Mouse (Mus musculus): Measurements from ENCODE around the gene Cep162. TPM values are rescaled to one million over a fixed set of nuclear protein-coding genes. Genes with fewer than 3 reads are reported as not detected.

Cep162 gene
- polyA plus RNA-seq, 1 experiment from 2014 or later, result 7.8 TPM

- 69% methylated on average over 6 of the region's 6 CpGs for WGBS
- no peaks in the 10 kb centered on the region for H3K27me3 ChIP-seq (replicated peaks; ENCODE audit: control insufficient read depth, insufficient read depth, low read length)
- H3K4me3 ChIP-seq (replicated peaks; ENCODE audit: low read length), result no peak overlapping the region
- no peak overlapping the region for H3K9ac ChIP-seq (replicated peaks; ENCODE audit: low read depth, low read length)
- no peaks in the 10 kb centered on the region for H3K4me1 ChIP-seq (replicated peaks; ENCODE audit: control insufficient read depth, insufficient read depth, low read length)
- H3K36me3 ChIP-seq (ENCODE audit: control insufficient read depth, insufficient read depth), result peaks cover 12% of the 10 kb centered on the region; the same call in 1 of the 2 replicates
- no peak for ATAC-seq
- H3K27ac ChIP-seq (ENCODE audit: low read length), result no peak overlapping the region
- H3K9me3 ChIP-seq (ENCODE audit: control insufficient read depth, low read length), result no peaks in the 10 kb centered on the region
- H3K4me2 ChIP-seq (ENCODE audit: low read length), result no peak overlapping the region
These were observed 52.9 kb downstream of the Cep162 start for GRCm38 (mm10) chr9:87202431-87202830.

- H3K4me3 ChIP-seq (replicated peaks; ENCODE audit: low read length), result no peak overlapping the region
- H3K36me3 ChIP-seq (ENCODE audit: control insufficient read depth, insufficient read depth), result peaks cover 16% of the 10 kb centered on the region; the same call in 1 of the 2 replicates
- no peak overlapping the region for H3K4me2 ChIP-seq (ENCODE audit: low read length)
- H3K27me3 ChIP-seq (replicated peaks; ENCODE audit: control insufficient read depth, insufficient read depth, low read length), result no peaks in the 10 kb centered on the region
- H3K4me1 ChIP-seq (replicated peaks; ENCODE audit: control insufficient read depth, insufficient read depth, low read length), result no peaks in the 10 kb centered on the region
- no peak overlapping the region for H3K27ac ChIP-seq (ENCODE audit: low read length)
- 96% methylated on average over 4 of the region's 4 CpGs for WGBS
- no peaks in the 10 kb centered on the region for H3K9me3 ChIP-seq (ENCODE audit: control insufficient read depth, low read length)
- no peak for ATAC-seq
- H3K9ac ChIP-seq (replicated peaks; ENCODE audit: low read depth, low read length), result no peak overlapping the region
These were observed 54.4 kb downstream of the Cep162 start for GRCm38 (mm10) chr9:87200919-87201318.

GRCm38 (mm10) chr9:87200426-87200825 lies 54.9 kb downstream of the Cep162 start:
- Histone ChIP-seq H3K4me3 (replicated peaks; ENCODE audit: low read length) (no peak overlapping the region), H3K36me3 (ENCODE audit: control insufficient read depth, insufficient read depth) (peaks cover 16% of the 10 kb centered on the region; the same call in 1 of the 2 replicates), H3K4me1 (replicated peaks; ENCODE audit: control insufficient read depth, insufficient read depth, low read length) (no peaks in the 10 kb centered on the region), H3K27ac (ENCODE audit: low read length) (no peak overlapping the region), H3K4me2 (ENCODE audit: low read length) (no peak overlapping the region), H3K9me3 (ENCODE audit: control insufficient read depth, low read length) (no peaks in the 10 kb centered on the region), H3K27me3 (replicated peaks; ENCODE audit: control insufficient read depth, insufficient read depth, low read length) (no peaks in the 10 kb centered on the region), H3K9ac (replicated peaks; ENCODE audit: low read depth, low read length) (no peak overlapping the region)
- no peak for ATAC-seq
- 88% methylated on average over 5 of the region's 5 CpGs for WGBS

GRCm38 (mm10) chr9:87198036-87198435 lies 57.3 kb downstream of the Cep162 start:
- no peak overlapping the region for H3K9ac ChIP-seq (replicated peaks; ENCODE audit: low read depth, low read length)
- no peak overlapping the region for H3K27ac ChIP-seq (ENCODE audit: low read length)
- no peak overlapping the region for H3K4me3 ChIP-seq (replicated peaks; ENCODE audit: low read length)
- no peak overlapping the region for H3K4me2 ChIP-seq (ENCODE audit: low read length)
- H3K4me1 ChIP-seq (replicated peaks; ENCODE audit: control insufficient read depth, insufficient read depth, low read length), result no peaks in the 10 kb centered on the region
- no peaks in the 10 kb centered on the region for H3K27me3 ChIP-seq (replicated peaks; ENCODE audit: control insufficient read depth, insufficient read depth, low read length)
- H3K36me3 ChIP-seq (ENCODE audit: control insufficient read depth, insufficient read depth), result peaks cover 10% of the 10 kb centered on the region
- no peaks in the 10 kb centered on the region for H3K9me3 ChIP-seq (ENCODE audit: control insufficient read depth, low read length)
- no peak for ATAC-seq
- 92% methylated on average over 6 of the region's 6 CpGs for WGBS

GRCm38 (mm10) chr9:87197277-87197676 lies 58.1 kb downstream of the Cep162 start:
- Histone ChIP-seq H3K4me3 (replicated peaks; ENCODE audit: low read length) (no peak overlapping the region), H3K4me1 (replicated peaks; ENCODE audit: control insufficient read depth, insufficient read depth, low read length) (no peaks in the 10 kb centered on the region), H3K9ac (replicated peaks; ENCODE audit: low read depth, low read length) (no peak overlapping the region), H3K36me3 (ENCODE audit: control insufficient read depth, insufficient read depth) (peaks cover 16% of the 10 kb centered on the region), H3K4me2 (ENCODE audit: low read length) (no peak overlapping the region), H3K9me3 (ENCODE audit: control insufficient read depth, low read length) (peaks cover 3% of the 10 kb centered on the region), H3K27ac (ENCODE audit: low read length) (no peak overlapping the region), H3K27me3 (replicated peaks; ENCODE audit: control insufficient read depth, insufficient read depth, low read length) (no peaks in the 10 kb centered on the region)
- no peak for ATAC-seq
- 95% methylated on average over 3 of the region's 3 CpGs for WGBS

- ATAC-seq, result no peak
- Histone ChIP-seq H3K4me3 (replicated peaks; ENCODE audit: low read length) (no peak overlapping the region), H3K4me2 (ENCODE audit: low read length) (no peak overlapping the region), H3K9ac (replicated peaks; ENCODE audit: low read depth, low read length) (no peak overlapping the region), H3K36me3 (ENCODE audit: control insufficient read depth, insufficient read depth) (peaks cover 26% of the 10 kb centered on the region), H3K4me1 (replicated peaks; ENCODE audit: control insufficient read depth, insufficient read depth, low read length) (no peaks in the 10 kb centered on the region), H3K27me3 (replicated peaks; ENCODE audit: control insufficient read depth, insufficient read depth, low read length) (no peaks in the 10 kb centered on the region), H3K9me3 (ENCODE audit: control insufficient read depth, low read length) (peaks cover 6% of the 10 kb centered on the region), H3K27ac (ENCODE audit: low read length) (no peak overlapping the region)
- 91% methylated on average over 1 of the region's 1 CpGs for WGBS
These were observed 61.6 kb downstream of the Cep162 start for GRCm38 (mm10) chr9:87193721-87194120.

- H3K27ac ChIP-seq (ENCODE audit: low read length), result no peak overlapping the region
- WGBS, result 93% methylated on average over 4 of the region's 4 CpGs
- no peaks in the 10 kb centered on the region for H3K4me1 ChIP-seq (replicated peaks; ENCODE audit: control insufficient read depth, insufficient read depth, low read length)
- peaks cover 10% of the 10 kb centered on the region for H3K36me3 ChIP-seq (ENCODE audit: control insufficient read depth, insufficient read depth)
- H3K27me3 ChIP-seq (replicated peaks; ENCODE audit: control insufficient read depth, insufficient read depth, low read length), result no peaks in the 10 kb centered on the region
- H3K4me2 ChIP-seq (ENCODE audit: low read length), result no peak overlapping the region
- H3K4me3 ChIP-seq (replicated peaks; ENCODE audit: low read length), result no peak overlapping the region
- peaks cover 4% of the 10 kb centered on the region for H3K9me3 ChIP-seq (ENCODE audit: control insufficient read depth, low read length)
- ATAC-seq, result no peak
- no peak overlapping the region for H3K9ac ChIP-seq (replicated peaks; ENCODE audit: low read depth, low read length)
These were observed 68.0 kb downstream of the Cep162 start for GRCm38 (mm10) chr9:87187336-87187735.

- H3K4me2 ChIP-seq (ENCODE audit: low read length), result no peak overlapping the region
- H3K4me3 ChIP-seq (replicated peaks; ENCODE audit: low read length), result no peak overlapping the region
- no peaks in the 10 kb centered on the region for H3K36me3 ChIP-seq (ENCODE audit: control insufficient read depth, insufficient read depth)
- no peak overlapping the region for H3K27ac ChIP-seq (ENCODE audit: low read length)
- no peaks in the 10 kb centered on the region for H3K9me3 ChIP-seq (ENCODE audit: control insufficient read depth, low read length)
- H3K27me3 ChIP-seq (replicated peaks; ENCODE audit: control insufficient read depth, insufficient read depth, low read length), result no peaks in the 10 kb centered on the region
- H3K4me1 ChIP-seq (replicated peaks; ENCODE audit: control insufficient read depth, insufficient read depth, low read length), result no peaks in the 10 kb centered on the region
- 87% methylated on average over 10 of the region's 10 CpGs for WGBS
- H3K9ac ChIP-seq (replicated peaks; ENCODE audit: low read depth, low read length), result no peak overlapping the region
- ATAC-seq, result no peak
These were observed 73.1 kb downstream of the Cep162 start for GRCm38 (mm10) chr9:87182231-87182630.

- H3K27me3 ChIP-seq (replicated peaks; ENCODE audit: control insufficient read depth, insufficient read depth, low read length), result no peaks in the 10 kb centered on the region
- no peaks in the 10 kb centered on the region for H3K4me1 ChIP-seq (replicated peaks; ENCODE audit: control insufficient read depth, insufficient read depth, low read length)
- no peak overlapping the region for H3K4me2 ChIP-seq (ENCODE audit: low read length)
- no peak overlapping the region for H3K9ac ChIP-seq (replicated peaks; ENCODE audit: low read depth, low read length)
- ATAC-seq, result no peak
- no peak overlapping the region for H3K27ac ChIP-seq (ENCODE audit: low read length)
- WGBS, result 61% methylated on average over 7 of the region's 7 CpGs
- H3K36me3 ChIP-seq (ENCODE audit: control insufficient read depth, insufficient read depth), result no peaks in the 10 kb centered on the region
- H3K9me3 ChIP-seq (ENCODE audit: control insufficient read depth, low read length), result no peaks in the 10 kb centered on the region
- H3K4me3 ChIP-seq (replicated peaks; ENCODE audit: low read length), result no peak overlapping the region
These were observed 76.8 kb downstream of the Cep162 start for GRCm38 (mm10) chr9:87178534-87178933.

- Histone ChIP-seq H3K9me3 (ENCODE audit: control insufficient read depth, low read length) (no peaks in the 10 kb centered on the region), H3K4me1 (replicated peaks; ENCODE audit: control insufficient read depth, insufficient read depth, low read length) (no peaks in the 10 kb centered on the region), H3K9ac (replicated peaks; ENCODE audit: low read depth, low read length) (no peak overlapping the region), H3K27ac (ENCODE audit: low read length) (no peak overlapping the region), H3K4me2 (ENCODE audit: low read length) (no peak overlapping the region), H3K27me3 (replicated peaks; ENCODE audit: control insufficient read depth, insufficient read depth, low read length) (no peaks in the 10 kb centered on the region), H3K4me3 (replicated peaks; ENCODE audit: low read length) (no peak overlapping the region), H3K36me3 (ENCODE audit: control insufficient read depth, insufficient read depth) (no peaks in the 10 kb centered on the region)
- 88% methylated on average over 3 of the region's 3 CpGs for WGBS
- ATAC-seq, result no peak
These were observed 83.8 kb downstream of the Cep162 start for GRCm38 (mm10) chr9:87171517-87171916.

Measured in forebrain, embryonic 16.5 days (tissue).